Mouse (Mus musculus): Measurements from ENCODE around the gene Ccdc86. TPM values are rescaled to one million over a fixed set of nuclear protein-coding genes. Genes with fewer than 3 reads are reported as not detected.

Ccdc86 gene
- polyA plus RNA-seq, 1 experiment from 2014 or later: 12.9 TPM

DNA sequence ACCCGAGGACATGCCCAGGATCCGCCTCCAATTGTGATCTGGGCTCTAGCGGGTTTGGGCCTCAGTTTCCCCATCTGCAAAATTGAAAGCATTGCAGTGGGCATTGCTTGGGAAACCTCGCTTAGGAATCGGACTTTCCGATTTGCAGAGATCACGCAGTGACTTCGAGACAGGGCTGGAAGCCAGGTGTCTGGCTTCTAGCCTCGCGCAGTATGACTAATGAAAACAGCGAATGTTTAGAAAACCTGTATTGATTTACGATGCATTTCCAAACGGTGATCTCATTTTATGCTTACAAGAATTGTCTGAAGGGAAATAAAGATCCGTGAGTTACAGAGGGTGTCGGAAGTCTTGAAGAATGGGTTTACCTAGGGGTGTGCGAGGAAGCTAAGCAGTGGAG, 53.4 kb downstream of the Ccdc86 start:
- no peak for ATAC-seq (ENCODE audit: insufficient number of reproducible peaks, insufficient read depth, low FRiP score, low read depth)
- Histone ChIP-seq H3K4me2 (ENCODE audit: low read length) (peak overlapping the region; percentile 90), H3K9ac (ENCODE audit: low read length) (peak overlapping the region; percentile 84), H3K27me3 (ENCODE audit: control insufficient read depth, insufficient read depth, low read length) (no peaks in the 10 kb centered on the region), H3K4me3 (ENCODE audit: control insufficient read depth in 1 of 2, insufficient read depth in 1 of 2, low read depth in 1 of 2, low read length in 2 of 2) (peak overlapping the region; percentile 73 to 99), H3K36me3 (ENCODE audit: control insufficient read depth, insufficient read depth, low read length) (peaks cover 38% of the 10 kb centered on the region), H3K9me3 (ENCODE audit: control insufficient read depth, low read length) (no peaks in the 10 kb centered on the region), H3K4me1 (ENCODE audit: control insufficient read depth in 2 of 2, insufficient read depth in 2 of 2, low read length in 2 of 2) (peaks cover 0 to 19% of the 10 kb centered on the region in 2 experiments; a peak in 3 of 4 replicates), H3K27ac (replicated peaks in 1 of 2; ENCODE audit: control insufficient read depth in 1 of 2, insufficient read depth in 1 of 2, low read depth in 2 of 2, low read length in 2 of 2) (peak overlapping the region; percentile 78 to 93)
- WGBS: 3% methylated on average over 16 of the region's 16 CpGs

DNA sequence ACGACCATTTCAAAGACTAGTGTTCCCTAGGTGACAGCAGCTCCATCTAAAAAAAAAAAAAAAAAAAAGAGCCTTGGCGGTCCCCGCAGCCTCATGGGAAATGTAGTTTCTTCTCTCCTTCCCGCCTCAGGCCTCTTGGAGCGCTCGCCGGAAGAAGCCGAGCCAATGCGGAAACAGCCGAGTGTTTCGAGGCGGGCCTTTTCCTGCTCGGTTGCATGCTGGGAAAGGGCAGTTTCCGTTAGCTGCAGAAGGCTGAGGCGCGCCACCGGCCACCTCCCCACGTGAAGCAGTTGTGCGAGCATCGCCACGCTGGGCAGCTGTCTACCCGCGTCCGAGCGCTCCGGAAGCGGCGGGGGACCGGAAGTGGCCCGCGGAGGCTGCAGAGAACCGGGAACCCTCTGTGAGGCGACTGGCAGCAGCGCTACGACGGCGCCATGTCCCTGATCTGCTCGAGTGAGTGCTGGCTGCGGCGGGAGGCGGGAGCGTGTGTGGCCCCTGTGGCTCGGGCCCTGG, 54.0 kb downstream of the Ccdc86 start, which contains the start of gene Prpf19:
TSS of gene Prpf19 (plus strand) at position 216 of the 513 bp plus-strand sequence.
- peaks cover 32% of the 10 kb centered on the region for H3K36me3 ChIP-seq (ENCODE audit: control insufficient read depth, insufficient read depth, low read length)
- H3K27me3 ChIP-seq (ENCODE audit: control insufficient read depth, insufficient read depth, low read length): no peaks in the 10 kb centered on the region
- ATAC-seq (ENCODE audit: insufficient number of reproducible peaks, insufficient read depth, low FRiP score, low read depth): peak; percentile 84
- no peaks in the 10 kb centered on the region for H3K9me3 ChIP-seq (ENCODE audit: control insufficient read depth, low read length)
- peak within 1 kb of the TSS; percentile 78 to 93 for H3K27ac ChIP-seq (replicated peaks in 1 of 2; ENCODE audit: control insufficient read depth in 1 of 2, insufficient read depth in 1 of 2, low read depth in 2 of 2, low read length in 2 of 2)
- 1% methylated on average over 43 of the region's 43 CpGs for WGBS
- H3K9ac ChIP-seq (ENCODE audit: low read length): peak within 1 kb of the TSS; percentile 84
- peak within 1 kb of the TSS; percentile 90 for H3K4me2 ChIP-seq (ENCODE audit: low read length)
- H3K4me1 ChIP-seq (ENCODE audit: control insufficient read depth in 2 of 2, insufficient read depth in 2 of 2, low read length in 2 of 2): peaks cover 0 to 19% of the 10 kb centered on the region in 2 experiments; a peak in 3 of 4 replicates
- peak within 1 kb of the TSS; percentile 73 to 99 for H3K4me3 ChIP-seq (ENCODE audit: control insufficient read depth in 1 of 2, insufficient read depth in 1 of 2, low read depth in 1 of 2, low read length in 2 of 2)

DNA sequence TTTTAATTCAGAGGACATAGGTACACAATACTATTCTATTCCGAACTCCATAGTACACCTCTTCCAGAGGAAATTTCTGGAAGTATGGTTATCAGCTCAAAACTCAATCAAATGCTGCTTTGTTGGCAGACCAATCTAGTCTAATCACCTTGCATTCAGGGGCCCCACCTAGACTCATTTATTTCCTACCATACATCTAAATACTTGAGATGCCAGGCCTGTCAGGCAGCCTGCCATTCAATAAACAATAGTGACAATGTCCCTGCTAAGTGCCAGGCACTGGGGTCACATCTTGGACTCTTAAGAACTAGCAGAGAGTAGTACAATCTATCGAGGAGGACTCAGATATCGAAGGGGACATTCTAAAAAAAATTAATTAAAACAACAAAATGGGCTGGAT, 56.9 kb downstream of the Ccdc86 start:
- no peak overlapping the region for H3K9ac ChIP-seq (ENCODE audit: low read length)
- H3K4me3 ChIP-seq (ENCODE audit: control insufficient read depth in 1 of 2, insufficient read depth in 1 of 2, low read depth in 1 of 2, low read length in 2 of 2): no peak overlapping the region
- ATAC-seq (ENCODE audit: insufficient number of reproducible peaks, insufficient read depth, low FRiP score, low read depth): no peak
- H3K9me3 ChIP-seq (ENCODE audit: control insufficient read depth, low read length): no peaks in the 10 kb centered on the region
- peaks cover 0 to 13% of the 10 kb centered on the region in 2 experiments; a peak in 3 of 4 replicates for H3K4me1 ChIP-seq (ENCODE audit: control insufficient read depth in 2 of 2, insufficient read depth in 2 of 2, low read length in 2 of 2)
- H3K27me3 ChIP-seq (ENCODE audit: control insufficient read depth, insufficient read depth, low read length): no peaks in the 10 kb centered on the region
- H3K4me2 ChIP-seq (ENCODE audit: low read length): no peak overlapping the region
- no peak overlapping the region for H3K27ac ChIP-seq (replicated peaks in 1 of 2; ENCODE audit: control insufficient read depth in 1 of 2, insufficient read depth in 1 of 2, low read depth in 2 of 2, low read length in 2 of 2)
- WGBS: 82% methylated on average over 3 of the region's 3 CpGs
- 0 out of 2 replicates have a peak, but pooled peaks cover 3% of the 10 kb centered on the region for H3K36me3 ChIP-seq (ENCODE audit: control insufficient read depth, insufficient read depth, low read length)

Other genes starting within 250 kb of the Ccdc86 start
- gene Cd5, start 210.3 kb downstream of the Ccdc86 start, polyA plus RNA-seq (2014; fragmentation: Nextera tagmentation; extraction: Ambion mirVana): 0.66 and 1.4 TPM in 2 replicates
- gene Cd6, start 119.2 kb downstream of the Ccdc86 start, polyA plus RNA-seq (2014; fragmentation: Nextera tagmentation; extraction: Ambion mirVana): not detected in 2 replicates
- gene Slc15a3, start 109.5 kb downstream of the Ccdc86 start, polyA plus RNA-seq (2014; fragmentation: Nextera tagmentation; extraction: Ambion mirVana): 0.46 and 0.66 TPM in 2 replicates
- 31.6 and 37.0 TPM in 2 replicates for gene Tmem132a, start 79.3 kb downstream of the Ccdc86 start, polyA plus RNA-seq (2014; fragmentation: Nextera tagmentation; extraction: Ambion mirVana)
- gene Tmem109, start 67.3 kb downstream of the Ccdc86 start, polyA plus RNA-seq (2014; fragmentation: Nextera tagmentation; extraction: Ambion mirVana): 92.4 and 94.5 TPM in 2 replicates
- gene Prpf19, start 54.0 kb downstream of the Ccdc86 start, polyA plus RNA-seq (2014; fragmentation: Nextera tagmentation; extraction: Ambion mirVana): 32.0 and 35.3 TPM in 2 replicates
- gene Zp1, start 28.6 kb downstream of the Ccdc86 start, polyA plus RNA-seq (2014; fragmentation: Nextera tagmentation; extraction: Ambion mirVana): not detected in 2 replicates
- 0.07 and 0.22 TPM in 2 replicates for gene Ptgdr2, start 12.1 kb downstream of the Ccdc86 start, polyA plus RNA-seq (2014; fragmentation: Nextera tagmentation; extraction: Ambion mirVana)
- not detected in 2 replicates for gene Ms4a10, start 25.4 kb upstream of the Ccdc86 start, polyA plus RNA-seq (2014; fragmentation: Nextera tagmentation; extraction: Ambion mirVana)
- 0.15 TPM in 1 of 2 replicates, not detected in the other for gene Ms4a15, start 44.0 kb upstream of the Ccdc86 start, polyA plus RNA-seq (2014; fragmentation: Nextera tagmentation; extraction: Ambion mirVana)
- not detected in 2 replicates for gene Ms4a18, start 68.8 kb upstream of the Ccdc86 start, polyA plus RNA-seq (2014; fragmentation: Nextera tagmentation; extraction: Ambion mirVana)
- gene Ms4a8a, start 131.8 kb upstream of the Ccdc86 start, polyA plus RNA-seq (2014; fragmentation: Nextera tagmentation; extraction: Ambion mirVana): not detected in 2 replicates
- gene 1700017D01Rik, start 181.6 kb upstream of the Ccdc86 start, polyA plus RNA-seq (2014; fragmentation: Nextera tagmentation; extraction: Ambion mirVana): not detected in 2 replicates
- not detected in 2 replicates for gene 1700025F22Rik, start 216.1 kb upstream of the Ccdc86 start, polyA plus RNA-seq (2014; fragmentation: Nextera tagmentation; extraction: Ambion mirVana)
- gene Ms4a13, start 247.5 kb upstream of the Ccdc86 start, polyA plus RNA-seq (2014; fragmentation: Nextera tagmentation; extraction: Ambion mirVana): not detected in 2 replicates